Mouse (Mus musculus): ENCODE data around the gene Tex29.
"Not testable (repeated sequence)": the region's sequence is repeated elsewhere in the genome, so short reads cannot be mapped to it uniquely, and the experiment has no call there.

The Tex29 gene

DNA sequence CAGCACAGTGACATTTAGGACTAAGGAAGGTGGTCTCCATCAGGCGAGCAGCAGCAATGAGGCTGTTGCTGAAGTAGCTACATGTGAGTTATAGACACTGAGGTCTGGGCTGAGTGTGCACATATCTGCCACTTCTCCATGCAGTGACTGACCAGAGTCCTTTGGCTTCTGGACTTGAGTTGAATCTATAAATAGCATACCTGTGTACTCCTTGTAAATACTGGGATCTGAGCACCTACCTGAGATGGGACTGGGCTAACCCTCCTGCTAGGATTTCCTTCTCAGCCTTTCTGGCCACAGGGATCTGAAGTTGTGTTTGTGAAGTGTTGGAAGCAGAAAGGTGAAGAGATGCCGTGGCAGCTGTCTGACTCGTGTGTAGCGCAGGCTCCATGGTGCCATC is 7.1 kb upstream of the Tex29 start:
- no peak for DNase-seq

DNA sequence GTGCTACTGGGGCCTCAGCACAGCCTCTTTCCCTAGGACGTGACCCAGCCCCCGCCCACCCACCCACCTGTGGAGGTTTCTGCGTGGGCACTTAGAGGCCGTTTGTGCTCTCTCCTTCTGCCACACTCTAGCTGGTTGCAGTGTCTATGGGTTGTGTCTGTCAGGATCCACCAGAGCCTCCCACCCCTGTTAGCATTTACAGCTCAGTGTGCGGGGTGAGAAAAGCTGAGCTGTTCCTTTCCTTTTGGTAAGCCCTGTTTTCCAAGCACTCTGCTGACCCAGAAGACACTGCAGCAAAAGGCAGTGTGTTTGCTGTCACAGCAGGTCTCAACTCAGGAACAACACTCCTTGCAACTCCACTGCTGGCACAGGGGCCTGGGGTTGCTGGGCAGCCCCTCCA is 6.1 kb upstream of the Tex29 start:
- DNase-seq, result no peak

DNA sequence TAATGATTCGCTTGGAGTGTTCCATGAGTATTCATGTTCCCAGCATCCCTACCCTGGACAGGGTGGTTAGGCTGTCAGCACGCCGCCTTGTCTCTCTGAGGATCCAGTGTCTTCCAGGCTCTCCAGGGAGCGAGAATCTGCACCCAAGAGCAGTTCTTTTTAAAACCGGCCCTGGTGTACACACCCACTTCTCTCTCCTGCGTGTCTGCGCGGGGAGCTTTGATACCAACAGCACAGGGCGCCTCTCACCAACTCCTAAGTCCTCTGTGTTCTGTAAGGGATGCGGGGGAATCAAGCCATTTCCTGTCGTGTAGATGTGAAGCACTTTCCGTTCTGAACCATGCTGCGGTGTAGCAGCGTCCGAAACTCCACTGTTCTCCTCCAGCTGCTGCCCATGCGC is 5.6 kb upstream of the Tex29 start:
- no peak for DNase-seq

DNA sequence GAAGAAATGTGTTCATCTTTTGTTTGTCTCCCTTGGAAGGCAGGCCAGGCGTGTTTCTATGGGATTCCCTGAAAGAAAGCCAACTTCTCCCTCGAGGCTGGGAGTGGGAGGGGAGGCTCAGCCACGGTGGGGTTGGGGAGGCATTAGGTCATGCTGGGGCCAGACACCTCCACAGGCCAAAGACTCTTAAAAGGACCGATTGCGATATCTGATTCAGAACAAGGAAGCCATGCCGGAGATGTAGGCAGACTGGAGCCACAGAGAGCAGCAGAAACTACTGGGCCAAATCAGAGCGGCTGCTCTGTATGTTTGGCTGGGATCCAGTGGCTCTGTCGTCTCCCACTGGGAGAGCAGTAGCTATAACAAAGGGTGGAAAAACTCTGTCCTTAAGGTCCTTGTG is 1.3 kb downstream of the Tex29 start:
- DNase-seq, result no peak

DNA sequence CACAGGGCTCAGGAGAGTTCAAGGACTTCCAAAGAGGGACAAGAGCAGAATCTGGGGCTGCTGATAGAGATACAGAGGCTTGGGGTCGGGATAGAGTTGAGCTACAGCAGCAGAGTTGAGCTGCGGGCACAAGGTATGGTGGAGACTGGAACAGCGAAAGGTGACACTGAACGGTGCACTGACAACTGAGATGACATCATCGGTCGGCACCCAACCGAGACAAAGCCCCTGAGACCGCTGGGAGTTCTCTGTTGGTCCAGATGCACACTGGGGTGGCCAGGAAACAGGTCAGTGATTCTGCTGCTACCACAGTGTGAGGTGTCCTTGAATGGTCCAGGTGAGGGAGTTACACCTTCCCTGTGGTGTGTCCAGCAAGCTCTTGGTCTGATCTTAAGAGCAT is 2.5 kb downstream of the Tex29 start:
- DNase-seq, result no peak

DNA sequence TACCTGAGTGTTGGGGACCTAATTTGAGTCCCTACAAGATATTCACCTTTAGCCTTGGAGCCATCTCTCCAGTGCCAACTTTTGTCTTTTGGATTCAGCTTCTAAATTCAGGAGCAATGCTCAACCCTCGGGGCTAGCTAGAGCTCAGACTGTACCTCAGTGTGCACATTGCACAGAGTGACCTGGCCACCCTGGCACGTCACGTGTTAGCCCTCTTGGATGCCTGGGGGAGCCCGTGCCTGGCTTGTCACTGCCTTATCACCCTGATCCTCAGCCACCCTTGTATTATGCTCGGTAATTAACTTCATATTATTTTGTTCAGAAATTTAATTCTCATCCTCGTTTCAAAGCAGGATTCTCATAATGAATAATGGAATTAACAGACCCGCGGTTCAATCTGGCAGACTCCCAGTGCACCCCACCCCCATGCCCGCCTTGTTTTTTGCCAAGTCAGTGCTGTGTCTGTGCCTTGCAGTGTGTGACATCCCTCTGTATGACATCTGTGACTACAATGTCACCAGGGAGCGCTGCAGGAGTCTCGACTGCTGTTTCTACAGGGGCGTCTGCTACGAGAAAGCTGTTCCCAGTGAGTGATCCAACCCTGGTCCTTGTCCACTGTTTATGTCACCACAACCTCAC is 3.5 kb downstream of the Tex29 start:
- no peak for DNase-seq

DNA sequence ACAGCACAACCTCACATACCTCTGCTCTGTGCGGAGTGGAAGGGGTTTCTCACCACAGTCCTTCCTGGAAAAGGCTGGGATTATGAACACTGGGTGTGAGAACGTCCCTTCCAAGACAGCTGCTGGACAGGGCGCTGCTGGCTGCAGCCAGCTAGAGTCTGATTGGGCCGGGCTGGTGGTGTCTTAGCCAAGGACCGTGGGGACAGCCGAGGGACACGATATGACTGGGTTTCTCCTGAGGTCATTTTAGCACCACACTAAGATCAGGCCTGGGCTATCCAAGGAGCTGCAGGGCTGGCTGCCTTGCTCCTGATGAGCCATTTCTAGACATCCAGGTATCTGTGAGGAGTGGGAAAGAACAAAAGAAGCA is 4.0 kb downstream of the Tex29 start:
- DNase-seq, result no peak

DNA sequence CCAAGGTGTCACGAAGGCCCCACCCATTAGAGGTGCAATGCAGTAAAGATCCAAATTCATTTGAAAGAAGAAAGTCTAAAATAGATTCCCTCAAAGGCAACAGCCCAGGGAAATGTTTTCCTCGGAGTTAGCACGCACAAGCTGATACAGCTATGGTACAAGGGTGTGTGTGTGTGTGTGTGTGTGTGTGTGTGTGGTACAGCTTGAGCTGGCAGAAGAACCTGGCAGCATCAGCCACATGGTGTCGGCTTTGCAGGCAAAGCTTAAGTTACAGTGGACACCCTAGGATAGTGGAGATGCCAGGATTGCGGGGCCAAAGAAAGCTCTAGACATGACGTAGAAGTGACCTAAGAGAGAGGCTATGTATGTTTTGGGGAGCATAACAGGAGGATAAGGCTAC is 6.5 kb downstream of the Tex29 start:
- no peak for DNase-seq

DNA sequence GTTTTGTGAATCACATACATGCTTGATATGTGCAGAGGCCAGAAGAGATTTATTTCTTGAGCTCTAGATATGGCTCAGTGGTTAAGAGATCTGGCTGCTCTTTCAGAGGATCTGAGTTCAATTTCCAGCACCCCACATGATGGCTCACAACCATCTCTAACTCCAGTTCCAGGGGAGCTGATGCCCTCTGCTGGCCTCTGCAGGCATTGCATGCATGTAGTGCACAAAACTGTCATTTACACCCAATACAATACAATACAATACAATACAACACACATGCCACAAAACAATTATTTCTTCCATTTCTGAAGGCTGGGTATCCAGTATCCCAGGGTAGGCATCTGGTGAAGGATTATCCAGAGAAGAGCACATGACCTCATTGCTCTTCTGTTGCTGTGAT is 27.6 kb downstream of the Tex29 start:
- DNase-seq, result no peak

DNA sequence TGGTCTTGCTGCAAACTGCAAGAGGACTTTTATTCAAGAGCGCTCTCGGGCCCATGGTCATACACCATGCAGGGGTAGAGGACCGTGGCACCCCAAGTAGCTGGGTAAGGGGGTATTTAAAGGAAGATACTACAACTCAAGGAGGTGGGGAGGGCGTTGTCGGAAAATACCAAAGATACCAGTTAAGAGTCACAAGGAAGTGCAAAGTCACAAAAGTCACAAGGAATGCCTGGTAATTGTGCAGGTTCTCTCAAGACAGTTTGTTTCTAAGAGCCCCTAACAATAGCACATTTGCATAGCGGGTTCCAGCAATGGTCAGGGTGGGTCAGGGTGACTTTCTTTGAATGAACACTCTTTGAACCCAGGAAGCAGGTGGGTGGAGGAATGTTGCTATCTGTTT is 34.0 kb downstream of the Tex29 start:
- DNase-seq, result not testable (repeated sequence)

DNA sequence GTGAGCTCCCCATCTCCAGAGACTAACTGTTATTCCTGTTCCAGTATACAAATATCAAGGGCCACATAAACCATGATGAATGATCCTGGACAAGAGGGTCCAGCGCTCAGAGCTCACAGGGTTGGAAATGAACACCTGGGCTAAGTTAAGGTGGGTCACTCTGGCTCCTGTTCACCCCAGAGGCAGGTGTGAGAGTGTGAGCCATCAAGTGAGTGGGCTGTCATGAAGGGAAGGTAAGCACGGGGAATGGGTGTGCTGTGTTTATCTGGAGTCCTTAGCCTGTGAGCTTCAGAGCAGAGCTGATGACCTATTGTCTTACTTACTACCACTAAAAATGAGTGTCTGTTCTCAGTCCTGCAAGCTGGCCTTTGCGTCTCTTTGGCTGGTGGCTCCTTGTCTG is 44.4 kb downstream of the Tex29 start:
- no peak for DNase-seq

DNA sequence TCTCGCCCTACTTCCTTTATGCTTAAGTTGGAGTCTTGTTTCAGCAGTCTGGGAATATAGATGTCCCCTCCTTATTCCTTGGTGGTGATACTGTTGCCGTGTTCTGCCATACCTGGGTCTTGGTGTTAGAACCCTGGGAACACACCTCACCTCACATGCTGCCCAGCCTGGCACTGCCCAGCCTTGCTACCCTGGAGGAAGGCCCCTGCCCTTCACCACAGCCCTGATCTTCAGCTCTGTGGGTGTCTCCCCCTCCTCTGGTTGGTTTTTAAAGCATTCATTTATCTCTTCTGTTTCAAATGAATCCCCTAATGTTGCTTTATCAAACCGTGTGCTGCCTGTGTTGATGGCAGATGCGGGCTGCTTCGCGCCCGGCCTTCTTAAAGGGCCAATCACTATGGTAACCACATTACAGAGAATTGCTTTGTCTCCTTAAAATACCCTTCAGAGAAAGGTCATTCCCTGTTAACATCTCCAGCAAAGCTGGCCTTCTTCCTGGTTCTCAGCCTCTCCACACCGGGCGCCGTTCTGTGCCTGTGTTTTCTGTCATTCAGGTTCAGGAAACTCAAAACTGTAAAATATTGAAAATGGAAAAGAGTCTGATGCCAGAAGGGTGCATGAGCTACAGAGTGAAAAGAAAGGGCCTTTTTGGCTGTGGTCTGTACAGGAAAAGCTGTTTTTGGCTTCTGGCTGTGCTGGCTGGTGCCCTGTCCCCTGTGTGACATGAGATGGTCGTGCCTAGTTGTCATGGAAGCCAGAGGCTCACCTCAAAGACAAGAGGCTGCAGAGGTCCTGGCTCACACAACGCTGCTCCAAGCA is 45.8 kb downstream of the Tex29 start:
- peak; percentile 54 for DNase-seq

DNA sequence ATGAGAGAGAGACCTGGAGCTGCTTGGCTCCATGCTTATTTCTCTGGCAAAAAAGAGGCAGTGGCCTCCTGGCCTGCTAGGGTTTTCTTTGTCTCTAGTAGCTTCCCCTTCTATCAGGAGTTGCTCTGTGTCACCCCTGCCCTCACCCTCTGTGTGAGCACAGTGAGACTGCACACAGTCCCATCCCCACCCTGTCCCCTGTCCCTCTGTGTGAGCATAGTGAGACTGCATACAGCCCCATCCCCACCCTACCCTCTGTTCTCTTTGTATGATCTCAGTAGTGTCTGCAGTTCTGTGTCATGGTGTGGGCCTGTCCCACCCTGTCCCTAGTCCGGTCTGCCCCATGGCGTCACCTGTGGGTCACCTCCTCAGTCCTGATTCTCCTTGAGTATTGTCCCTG is 46.5 kb downstream of the Tex29 start:
- no peak for DNase-seq

DNA sequence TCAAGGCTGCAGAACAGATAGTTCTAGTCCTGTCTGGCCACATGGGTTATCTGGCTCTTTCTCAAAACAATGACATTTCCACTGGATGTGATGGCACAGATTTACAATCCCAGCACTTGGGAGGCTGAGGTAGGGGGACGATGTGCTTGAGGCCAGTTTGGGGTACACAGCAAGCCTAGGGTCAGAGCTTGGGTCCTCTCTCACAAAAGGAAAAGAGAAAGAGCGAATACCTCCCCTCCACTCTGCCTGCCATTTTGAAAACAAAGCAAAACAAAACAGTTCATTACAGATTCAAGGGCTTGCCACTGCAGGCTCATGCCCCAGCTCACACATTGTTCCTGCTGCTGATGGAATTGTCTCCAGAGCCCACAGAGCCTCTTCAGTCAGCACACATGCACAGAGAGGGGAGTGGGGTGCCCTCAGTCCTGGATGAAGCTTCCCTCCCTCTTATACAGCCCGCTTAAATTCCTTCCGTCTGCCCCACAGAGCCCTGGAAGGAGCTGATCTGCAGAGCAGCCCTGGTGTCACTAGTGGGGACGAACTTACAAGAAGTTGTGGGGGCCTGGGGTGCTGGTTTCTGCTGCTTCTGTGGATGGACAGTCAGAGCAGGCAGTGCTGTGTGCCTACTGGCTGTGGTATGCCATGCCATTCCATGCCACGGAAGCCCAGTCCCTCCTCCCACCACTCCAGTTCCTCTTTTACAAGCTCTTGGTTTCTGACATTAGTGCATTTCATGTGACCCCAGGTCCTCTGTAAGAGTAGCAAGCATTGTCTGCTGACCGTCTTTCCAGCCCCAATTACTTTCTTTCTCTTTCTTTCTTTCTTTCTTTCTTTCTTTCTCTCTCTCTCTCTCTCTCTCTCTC is 49.1 kb downstream of the Tex29 start:
- DNase-seq, result peak; percentile 31

DNA sequence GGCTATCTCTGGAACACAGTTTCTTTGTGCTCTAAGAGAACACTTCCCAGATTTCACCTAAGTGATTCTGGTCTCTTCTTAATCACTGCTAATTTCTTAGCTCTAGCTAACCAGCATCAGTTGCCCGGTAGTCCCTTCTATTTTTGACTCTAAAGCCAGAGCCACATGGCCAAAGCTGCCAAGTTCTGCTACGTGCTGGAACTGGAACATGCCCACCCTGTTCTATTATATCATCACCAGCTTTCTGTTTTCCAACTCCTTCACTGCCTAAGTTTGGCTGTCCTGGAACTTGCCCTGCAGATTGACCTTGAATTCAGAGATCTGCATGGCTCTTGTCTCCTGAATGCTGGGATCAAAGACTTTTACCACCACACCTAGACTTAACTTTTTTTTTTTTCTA is 52.5 kb downstream of the Tex29 start:
- DNase-seq, result no peak

DNA sequence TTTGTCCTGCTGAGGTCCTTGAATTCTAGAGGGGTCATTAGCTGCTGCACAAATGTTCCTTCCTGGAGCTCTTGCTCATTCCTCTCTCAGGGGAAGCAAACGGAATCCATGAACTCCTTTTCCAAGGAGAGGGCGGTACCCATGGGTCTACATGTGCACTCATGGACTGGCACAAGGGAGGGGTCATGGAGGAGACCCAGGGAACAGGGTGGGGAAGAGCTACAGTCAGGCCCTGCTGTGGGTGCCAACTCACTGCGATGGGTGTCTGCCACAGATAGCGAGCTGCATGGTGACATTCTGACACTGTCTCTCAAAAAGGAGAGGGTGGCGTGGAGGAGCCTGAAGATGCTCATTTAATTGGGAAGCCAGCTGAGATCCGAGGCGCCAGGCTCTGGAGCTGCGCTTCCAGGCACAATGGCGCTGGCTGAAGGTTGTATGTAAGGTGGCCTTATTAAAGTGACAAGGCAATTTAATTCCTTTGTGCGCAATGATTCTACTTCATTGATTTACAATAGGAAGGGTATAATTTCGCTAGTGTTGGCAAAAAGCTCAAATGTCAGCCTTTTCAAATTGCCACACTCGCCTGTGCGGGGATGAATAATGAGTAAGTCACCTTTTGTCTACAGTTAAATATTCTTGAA is 55.9 kb downstream of the Tex29 start:
- peak; percentile 39 for DNase-seq

DNA sequence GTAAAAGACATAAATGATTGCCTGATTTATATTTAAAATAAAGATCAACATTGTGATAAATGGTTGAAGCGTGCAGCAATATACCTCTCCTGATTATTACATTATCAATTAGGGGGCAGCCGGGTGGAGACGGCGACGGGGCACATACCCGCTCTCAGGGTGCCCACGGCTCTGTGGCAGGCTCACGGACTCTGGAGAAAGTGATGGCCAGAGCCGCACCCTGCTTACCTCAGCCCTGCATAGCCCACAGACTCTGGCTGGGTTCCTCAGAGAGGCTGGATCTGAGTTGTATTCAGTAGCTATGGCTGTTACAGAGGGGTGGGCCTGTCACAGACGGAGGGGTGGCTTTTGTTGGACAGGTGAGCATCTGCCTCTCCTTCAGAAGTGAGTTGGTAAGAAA is 56.4 kb downstream of the Tex29 start:
- DNase-seq, result no peak

DNA sequence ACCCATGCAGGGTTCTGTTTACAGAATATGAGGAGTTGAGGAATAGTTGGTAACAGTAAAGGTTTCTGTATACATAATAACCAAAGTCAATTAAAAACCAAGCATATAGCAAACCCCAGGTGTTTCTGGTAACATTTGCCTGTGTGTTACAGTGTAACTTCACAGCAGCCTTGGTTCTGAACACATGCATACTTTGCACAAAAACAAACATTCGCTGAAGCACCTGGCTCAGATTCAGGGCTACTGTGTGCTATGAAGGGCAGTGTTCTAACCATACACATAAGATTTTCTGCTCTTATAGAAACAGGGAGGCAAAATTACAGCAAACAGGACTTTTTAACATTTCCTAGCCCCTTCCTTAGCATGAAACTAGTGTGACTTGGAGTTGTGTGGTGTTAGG is 58.5 kb downstream of the Tex29 start:
- no peak for DNase-seq

Data from embryo, embryonic 11 days (tissue).